Mouse (Mus musculus) G1E (cell line): ENCODE measurements around the gene Fbxl15.

ENCODE experiments used
- CTCF ChIP-seq: IDR thresholded peaks from 2 replicates; pipeline ENCODE4 v1.5.1; 2012; ENCODE audit warnings: low read depth, low read length, inconsistent platforms, mixed read lengths
- GATA1 ChIP-seq: IDR thresholded peaks from 2 replicates; pipeline ENCODE4 v1.6.1; 2012; ENCODE audit warnings: borderline replicate concordance, low read length, inconsistent platforms, mixed read lengths
- GATA2 ChIP-seq: IDR thresholded peaks from 2 replicates; pipeline ENCODE4 v1.6.1; 2012; ENCODE audit warnings: low read depth, low read length, inconsistent platforms, borderline replicate concordance
- POLR2AphosphoS5 ChIP-seq: IDR thresholded peaks from 2 replicates; pipeline ENCODE4 v1.6.1; 2012; ENCODE audit warnings: low read depth, low read length, inconsistent platforms; ENCODE audit not compliant: insufficient replicate concordance

GRCm38 (mm10) chr19:46339287-46339971 lies 11.4 kb downstream of the Fbxl15 start:
- no peak for TF ChIP-seq CTCF
- TF ChIP-seq POLR2AphosphoS5, result no peak
- no peak for TF ChIP-seq GATA1
- no peak for TF ChIP-seq GATA2
